Mouse (Mus musculus) stomach, embryonic 15.5 days (tissue): ENCODE results near the gene Meox2. TPM values are rescaled to one million over a fixed set of nuclear protein-coding genes. Genes with fewer than 3 reads are reported as not detected.
"Not testable (repeated sequence)": the region's sequence is repeated elsewhere in the genome, so short reads cannot be mapped to it uniquely, and the experiment has no call there.

ENCODE experiments used
- ATAC-seq: fragments of 200-750 bp; cut with Nextera tagmentation; 2 replicates; pipeline ENCODE4 v1.8.0; 2017; ENCODE audit warnings: low read depth, moderate number of reproducible peaks, moderate TSS enrichment; ENCODE audit not compliant: insufficient read depth, low FRiP score
- H3K27ac ChIP-seq: fragments of 300-500 bp; sonication (generic); 2 replicates; pipeline ENCODE4 v1.5.1; 2015; ENCODE audit warnings: mild to moderate bottlenecking, inconsistent platforms
- H3K27me3 ChIP-seq: fragments of 300-500 bp; sonication (generic); replicated peaks from 2 replicates; pipeline ENCODE4 v1.6.1; 2015; ENCODE audit warnings: inconsistent platforms
- H3K36me3 ChIP-seq: fragments of 300-500 bp; sonication (generic); 2 replicates; pipeline ENCODE4 v1.6.1; 2015; ENCODE audit warnings: inconsistent platforms
- H3K4me1 ChIP-seq: fragments of 300-500 bp; sonication (generic); 2 replicates; pipeline ENCODE4 v1.6.1; 2015; ENCODE audit warnings: inconsistent platforms
- H3K4me2 ChIP-seq: fragments of 300-500 bp; sonication (generic); 2 replicates; pipeline ENCODE4 v1.6.1; 2015; ENCODE audit warnings: mild to moderate bottlenecking, inconsistent platforms
- H3K4me3 ChIP-seq: fragments of 300-500 bp; sonication (generic); replicated peaks from 2 replicates; pipeline ENCODE4 v1.5.1; 2015; ENCODE audit warnings: inconsistent platforms
- H3K9ac ChIP-seq: fragments of 300-500 bp; sonication (generic); 2 replicates; pipeline ENCODE4 v1.6.1; 2015; ENCODE audit warnings: inconsistent platforms
- H3K9me3 ChIP-seq: fragments of 300-500 bp; sonication (generic); 2 replicates; pipeline ENCODE4 v1.6.1; 2016; ENCODE audit warnings: inconsistent platforms
- WGBS: fragments of 180-500 bp; shearing (Covaris S2); methylation state at CpG from one replicate; pipeline ENCODE4 v1.1.7; 2015; 5-methylcytosine and 5-hydroxymethylcytosine counted together
- polyA plus RNA-seq: library from polyadenylated mRNA; unstranded; fragments of >200 nt; fragmentation: Nextera tagmentation; extraction: Ambion mirVana; gene quantifications from 2 replicates; pipeline ENCODE4 v1.2.1, GENCODE M21; 2015

Gene Meox2
- 4.5 and 5.4 TPM in 2 replicates for polyA plus RNA-seq

- peak; percentile 85 for ATAC-seq
- WGBS: under 1% methylated on average over 12 of the region's 12 CpGs
- H3K9ac ChIP-seq: no peak within 1 kb of the TSS
- H3K9me3 ChIP-seq: no peaks in the 10 kb centered on the region
- peaks cover 10% of the 10 kb centered on the region; the same call in 1 of the 2 replicates for H3K27me3 ChIP-seq
- H3K4me3 ChIP-seq: peak within 1 kb of the TSS; percentile 46
- peak within 1 kb of the TSS; percentile 38 for H3K27ac ChIP-seq
- peaks cover 4% of the 10 kb centered on the region; the same call in 1 of the 2 replicates for H3K4me1 ChIP-seq
- no peaks in the 10 kb centered on the region for H3K36me3 ChIP-seq
- peak within 1 kb of the TSS; percentile 77 for H3K4me2 ChIP-seq
These were observed at the start of gene Meox2 for GRCm38 (mm10) chr12:37108390-37108738. Gene Meox2, plus strand, starts transcription at chr12:37108540.

GRCm38 (mm10) chr12:37072636-37073035 is 35.7 kb upstream of the Meox2 start:
- no peaks in the 10 kb centered on the region for H3K27me3 ChIP-seq
- H3K27ac ChIP-seq: no peak overlapping the region
- H3K4me1 ChIP-seq: no peaks in the 10 kb centered on the region
- H3K4me3 ChIP-seq: no peak overlapping the region
- no peak for ATAC-seq
- H3K4me2 ChIP-seq: no peak overlapping the region
- WGBS: 14% methylated on average over 3 of the region's 3 CpGs
- H3K9me3 ChIP-seq: no peaks in the 10 kb centered on the region
- no peak overlapping the region for H3K9ac ChIP-seq
- no peaks in the 10 kb centered on the region for H3K36me3 ChIP-seq

GRCm38 (mm10) chr12:37077308-37077707 is 31.0 kb upstream of the Meox2 start:
- 57% methylated on average over 1 of the region's 1 CpGs for WGBS
- Histone ChIP-seq H3K4me1 (no peaks in the 10 kb centered on the region), H3K27me3 (no peaks in the 10 kb centered on the region), H3K9me3 (no peaks in the 10 kb centered on the region), H3K36me3 (no peaks in the 10 kb centered on the region), H3K4me2 (no peak overlapping the region), H3K4me3 (no peak overlapping the region), H3K27ac (no peak overlapping the region), H3K9ac (no peak overlapping the region)
- ATAC-seq: no peak

- H3K27me3 ChIP-seq, H3K36me3 ChIP-seq, H3K4me3 ChIP-seq, H3K4me1 ChIP-seq, H3K9me3 ChIP-seq, H3K9ac ChIP-seq, H3K27ac ChIP-seq, ATAC-seq, H3K4me2 ChIP-seq: not testable (repeated sequence)
- 67% methylated on average over 5 of the region's 5 CpGs for WGBS
These were observed 28.3 kb upstream of the Meox2 start for GRCm38 (mm10) chr12:37080005-37080404.

- H3K4me3 ChIP-seq: no peak overlapping the region
- peaks cover 4% of the 10 kb centered on the region; the same call in 1 of the 2 replicates for H3K4me1 ChIP-seq
- H3K4me2 ChIP-seq: no peak overlapping the region
- no peak overlapping the region for H3K27ac ChIP-seq
- H3K9ac ChIP-seq: no peak overlapping the region
- H3K27me3 ChIP-seq: peaks cover 10% of the 10 kb centered on the region; the same call in 1 of the 2 replicates
- WGBS: 64% methylated on average over 8 of the region's 8 CpGs
- no peaks in the 10 kb centered on the region for H3K9me3 ChIP-seq
- H3K36me3 ChIP-seq: no peaks in the 10 kb centered on the region
- no peak for ATAC-seq
These were observed 1.8 kb upstream of the Meox2 start for GRCm38 (mm10) chr12:37106541-37106940.

- Histone ChIP-seq H3K36me3 (no peaks in the 10 kb centered on the region), H3K9ac (no peak overlapping the region), H3K4me3 (no peak overlapping the region), H3K4me2 (no peak overlapping the region), H3K27me3 (peaks cover 10% of the 10 kb centered on the region; the same call in 1 of the 2 replicates), H3K27ac (no peak overlapping the region), H3K4me1 (peaks cover 4% of the 10 kb centered on the region; the same call in 1 of the 2 replicates), H3K9me3 (no peaks in the 10 kb centered on the region)
- ATAC-seq: no peak
- 61% methylated on average over 2 of the region's 2 CpGs for WGBS
These were observed 1.2 kb upstream of the Meox2 start for GRCm38 (mm10) chr12:37107150-37107549.

GRCm38 (mm10) chr12:37107713-37108389 is 489 bp upstream of the Meox2 start:
- WGBS: 23% methylated on average over 20 of the region's 20 CpGs
- ATAC-seq: 0 out of 2 replicates have a peak, but pooled peaks have one; percentile 16
- H3K36me3 ChIP-seq: no peaks in the 10 kb centered on the region
- peak overlapping the region; percentile 38 for H3K27ac ChIP-seq
- H3K9ac ChIP-seq: no peak overlapping the region
- H3K4me3 ChIP-seq: peak overlapping the region; percentile 46
- peaks cover 4% of the 10 kb centered on the region; the same call in 1 of the 2 replicates for H3K4me1 ChIP-seq
- peaks cover 10% of the 10 kb centered on the region; the same call in 1 of the 2 replicates for H3K27me3 ChIP-seq
- H3K4me2 ChIP-seq: peak overlapping the region; percentile 77
- H3K9me3 ChIP-seq: no peaks in the 10 kb centered on the region

GRCm38 (mm10) chr12:37108819-37109473 is 606 bp downstream of the Meox2 start:
- H3K9ac ChIP-seq: no peak overlapping the region
- H3K27me3 ChIP-seq: peaks cover 10% of the 10 kb centered on the region; the same call in 1 of the 2 replicates
- peaks cover 4% of the 10 kb centered on the region; the same call in 1 of the 2 replicates for H3K4me1 ChIP-seq
- H3K36me3 ChIP-seq: no peaks in the 10 kb centered on the region
- peak overlapping the region; percentile 38 for H3K27ac ChIP-seq
- H3K9me3 ChIP-seq: no peaks in the 10 kb centered on the region
- WGBS: 2% methylated on average over 29 of the region's 29 CpGs
- H3K4me3 ChIP-seq: peak overlapping the region; percentile 46
- peak overlapping the region; percentile 77 for H3K4me2 ChIP-seq
- ATAC-seq: peak; percentile 51; the same call in 1 of the 2 replicates

GRCm38 (mm10) chr12:37109474-37110012 is 1.2 kb downstream of the Meox2 start:
- peaks cover 4% of the 10 kb centered on the region; the same call in 1 of the 2 replicates for H3K4me1 ChIP-seq
- H3K9ac ChIP-seq: no peak overlapping the region
- H3K4me3 ChIP-seq: peak overlapping the region; percentile 46
- no peak overlapping the region for H3K27ac ChIP-seq
- peak overlapping the region; percentile 77 for H3K4me2 ChIP-seq
- no peaks in the 10 kb centered on the region for H3K36me3 ChIP-seq
- WGBS: 6% methylated on average over 18 of the region's 18 CpGs
- ATAC-seq: no peak
- peaks cover 10% of the 10 kb centered on the region; the same call in 1 of the 2 replicates for H3K27me3 ChIP-seq
- no peaks in the 10 kb centered on the region for H3K9me3 ChIP-seq

- H3K9ac ChIP-seq: no peak overlapping the region
- ATAC-seq: no peak
- no peaks in the 10 kb centered on the region for H3K36me3 ChIP-seq
- peak overlapping the region; percentile 24 for H3K4me2 ChIP-seq
- H3K9me3 ChIP-seq: no peaks in the 10 kb centered on the region
- peaks cover 4% of the 10 kb centered on the region; the same call in 1 of the 2 replicates for H3K4me1 ChIP-seq
- peak overlapping the region; percentile 22; the same call in 1 of the 2 replicates for H3K4me3 ChIP-seq
- peaks cover 10% of the 10 kb centered on the region; the same call in 1 of the 2 replicates for H3K27me3 ChIP-seq
- 51% methylated on average over 9 of the region's 9 CpGs for WGBS
- no peak overlapping the region for H3K27ac ChIP-seq
These were observed 2.6 kb downstream of the Meox2 start for GRCm38 (mm10) chr12:37110977-37111376.

GRCm38 (mm10) chr12:37119246-37119645 is 10.9 kb downstream of the Meox2 start:
- Histone ChIP-seq H3K36me3 (no peaks in the 10 kb centered on the region), H3K27me3 (no peaks in the 10 kb centered on the region), H3K9me3 (no peaks in the 10 kb centered on the region), H3K4me1 (no peaks in the 10 kb centered on the region), H3K4me2 (no peak overlapping the region), H3K27ac (no peak overlapping the region), H3K9ac (no peak overlapping the region), H3K4me3 (no peak overlapping the region)
- WGBS: 81% methylated on average over 5 of the region's 5 CpGs
- ATAC-seq: no peak

GRCm38 (mm10) chr12:37123763-37124162 is 15.4 kb downstream of the Meox2 start:
- Histone ChIP-seq H3K36me3 (no peaks in the 10 kb centered on the region), H3K9me3 (no peaks in the 10 kb centered on the region), H3K27me3 (no peaks in the 10 kb centered on the region), H3K4me3 (no peak overlapping the region), H3K27ac (no peak overlapping the region), H3K4me2 (no peak overlapping the region), H3K9ac (no peak overlapping the region), H3K4me1 (no peaks in the 10 kb centered on the region)
- 73% methylated on average over 2 of the region's 2 CpGs for WGBS
- ATAC-seq: no peak
